Mouse (Mus musculus) thymus, postnatal 4 days (tissue): ENCODE data around the gene Zfp541.

ENCODE experiments used
- DNase-seq: peaks from one replicate; pipeline ENCODE4 v3.0.0; 2021

Gene Zfp541

DNA sequence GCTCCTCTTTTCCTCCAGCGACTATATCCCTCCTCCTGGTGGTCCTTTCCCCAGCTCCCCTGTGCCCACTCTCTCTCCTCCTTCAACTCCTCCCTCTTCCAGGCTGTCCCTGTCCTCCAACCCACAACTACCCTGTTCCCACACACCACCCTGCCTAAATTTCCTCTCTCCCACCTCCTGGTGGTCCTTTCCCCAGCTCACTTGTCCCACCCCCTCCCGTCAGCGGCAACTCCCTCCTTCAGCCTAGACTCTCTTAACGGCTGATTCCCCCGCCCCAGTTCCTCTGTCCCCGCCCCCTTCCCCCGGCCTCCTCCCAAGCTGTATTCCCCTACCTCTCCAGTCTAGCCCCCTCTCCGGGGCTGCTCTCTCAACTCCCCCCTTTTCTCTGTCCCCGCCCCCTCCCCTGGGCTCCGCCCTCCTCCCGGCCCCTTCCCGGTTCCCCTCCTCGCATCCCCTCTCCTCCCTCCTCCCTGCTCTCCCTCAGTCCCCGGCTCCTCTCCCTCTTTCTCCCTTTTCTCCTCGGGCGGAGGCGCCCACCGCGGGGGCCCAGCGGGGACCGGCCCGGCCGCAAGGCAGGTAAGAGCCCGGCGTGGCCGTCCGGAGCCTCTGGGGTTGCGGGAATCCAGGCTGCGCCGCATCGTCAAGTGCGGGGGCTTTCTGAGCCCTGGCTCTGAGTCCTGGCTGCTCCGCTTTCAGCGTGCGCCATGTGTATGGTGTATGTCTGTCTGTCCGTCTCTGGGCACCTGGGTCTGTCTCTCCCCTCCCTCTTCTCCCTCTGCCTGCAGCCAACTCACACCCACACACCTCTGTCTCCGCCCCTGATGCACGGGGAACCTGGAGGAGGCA, 68.5 kb downstream of the Zfp541 start:
- peak; percentile 19 for DNase-seq

- DNase-seq, result no peak
These were observed 69.5 kb downstream of the Zfp541 start for GRCm38 (mm10) chr7:16130956-16131634.

DNA sequence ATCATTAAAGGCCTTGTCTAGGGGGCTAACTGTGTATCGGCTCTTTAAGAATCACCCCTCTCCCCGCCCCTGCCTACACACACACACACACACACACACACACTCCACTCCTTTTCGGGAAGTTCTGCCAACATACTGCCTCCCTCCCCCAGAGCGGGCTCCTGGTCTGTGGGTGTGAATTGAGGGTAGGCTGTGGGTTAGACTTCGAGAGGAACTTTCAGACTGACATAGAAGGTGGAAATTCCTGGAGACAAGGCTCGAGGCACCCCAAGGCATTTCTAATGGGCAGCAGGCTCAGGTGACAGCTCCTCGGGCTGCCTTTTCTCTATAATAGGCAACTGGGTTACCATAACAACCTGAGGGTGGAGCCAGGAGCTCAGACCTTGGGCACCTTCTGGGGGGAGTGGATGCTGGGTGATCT, 70.6 kb downstream of the Zfp541 start:
- DNase-seq, result no peak

DNA sequence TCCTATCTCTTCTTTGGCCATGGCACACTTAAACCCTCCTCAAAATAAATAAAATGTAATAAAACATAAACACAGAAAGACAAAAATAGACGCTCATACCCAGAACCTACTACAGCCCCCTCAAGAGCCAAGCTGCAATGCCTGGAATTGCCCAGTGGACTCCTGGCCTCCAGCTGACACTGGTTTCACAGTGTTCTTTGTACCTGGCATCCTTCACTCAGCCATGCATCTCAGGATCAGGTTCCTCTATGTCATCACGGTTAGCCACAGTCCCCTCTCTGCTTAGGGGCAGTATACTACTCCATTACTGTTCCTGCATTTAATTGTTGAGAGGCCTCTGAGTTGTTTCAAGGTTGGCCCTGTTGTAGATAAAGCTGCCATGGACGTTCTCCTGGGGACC, 71.3 kb downstream of the Zfp541 start:
- no peak for DNase-seq

- DNase-seq, result no peak
These were observed 72.1 kb downstream of the Zfp541 start for GRCm38 (mm10) chr7:16133691-16134090.

- no peak for DNase-seq
These were observed 73.4 kb downstream of the Zfp541 start for GRCm38 (mm10) chr7:16134951-16135392.
